Mouse (Mus musculus) forebrain, embryonic 12.5 days (tissue): ENCODE data around the gene Iqce. TPM values are rescaled to one million over a fixed set of nuclear protein-coding genes. Genes with fewer than 3 reads are reported as not detected.

ENCODE experiments used
- ATAC-seq: fragments of 200-750 bp; cut with Nextera tagmentation; 2 replicates; pipeline ENCODE4 v1.8.0; 2017; ENCODE audit warnings: moderate TSS enrichment; ENCODE audit not compliant: low FRiP score
- H3K27ac ChIP-seq: fragments of 300-500 bp; sonication (generic); 2 replicates; pipeline ENCODE4 v1.5.1; 2016; ENCODE audit warnings: mild to moderate bottlenecking
- H3K27me3 ChIP-seq: fragments of 300-500 bp; sonication (generic); 2 replicates; pipeline ENCODE4 v1.6.1; 2016; ENCODE audit warnings: mild to moderate bottlenecking
- H3K36me3 ChIP-seq: fragments of 300-500 bp; sonication (generic); replicated peaks from 2 replicates; pipeline ENCODE4 v1.6.1; 2016; ENCODE audit warnings: mild to moderate bottlenecking
- H3K4me1 ChIP-seq: fragments of 300-500 bp; sonication (generic); 2 replicates; pipeline ENCODE4 v1.6.1; 2016
- H3K4me2 ChIP-seq: fragments of 300-500 bp; sonication (generic); 2 replicates; pipeline ENCODE4 v1.6.1; 2016; ENCODE audit warnings: mild to moderate bottlenecking, moderate library complexity
- H3K4me3 ChIP-seq: fragments of 300-500 bp; sonication (generic); replicated peaks from 2 replicates; pipeline ENCODE4 v1.5.1; 2016; ENCODE audit warnings: mild to moderate bottlenecking
- H3K9ac ChIP-seq: fragments of 300-500 bp; sonication (generic); 2 replicates; pipeline ENCODE4 v1.6.1; 2016; ENCODE audit warnings: mild to moderate bottlenecking
- H3K9me3 ChIP-seq: fragments of 300-500 bp; sonication (generic); 2 replicates; pipeline ENCODE4 v1.6.1; 2016
- WGBS: fragments of 180-500 bp; shearing (Covaris S2); methylation state at CpG from one replicate; pipeline ENCODE4 v1.1.7; 2016; 5-methylcytosine and 5-hydroxymethylcytosine counted together
- polyA plus RNA-seq: library from polyadenylated mRNA; unstranded; fragments of >200 nt; fragmentation: Nextera tagmentation; extraction: Ambion mirVana; gene quantifications from 2 replicates; pipeline ENCODE4 v1.2.1, GENCODE M21; 2016

The Iqce gene
- polyA plus RNA-seq, 1 experiment from 2014 or later = 31.2 TPM

- Histone ChIP-seq H3K4me2 (no peak overlapping the region), H3K27ac (no peak overlapping the region), H3K36me3 (peaks cover 93% of the 10 kb centered on the region), H3K4me3 (no peak overlapping the region), H3K4me1 (peaks cover 74% of the 10 kb centered on the region), H3K9me3 (no peaks in the 10 kb centered on the region), H3K27me3 (no peaks in the 10 kb centered on the region), H3K9ac (no peak overlapping the region; the same call in 1 of the 2 replicates)
- no peak for ATAC-seq
- WGBS = 71% methylated on average over 3 of the region's 3 CpGs
These were observed 60.1 kb downstream of the Iqce start for GRCm38 (mm10) chr5:140642076-140642475.

DNA sequence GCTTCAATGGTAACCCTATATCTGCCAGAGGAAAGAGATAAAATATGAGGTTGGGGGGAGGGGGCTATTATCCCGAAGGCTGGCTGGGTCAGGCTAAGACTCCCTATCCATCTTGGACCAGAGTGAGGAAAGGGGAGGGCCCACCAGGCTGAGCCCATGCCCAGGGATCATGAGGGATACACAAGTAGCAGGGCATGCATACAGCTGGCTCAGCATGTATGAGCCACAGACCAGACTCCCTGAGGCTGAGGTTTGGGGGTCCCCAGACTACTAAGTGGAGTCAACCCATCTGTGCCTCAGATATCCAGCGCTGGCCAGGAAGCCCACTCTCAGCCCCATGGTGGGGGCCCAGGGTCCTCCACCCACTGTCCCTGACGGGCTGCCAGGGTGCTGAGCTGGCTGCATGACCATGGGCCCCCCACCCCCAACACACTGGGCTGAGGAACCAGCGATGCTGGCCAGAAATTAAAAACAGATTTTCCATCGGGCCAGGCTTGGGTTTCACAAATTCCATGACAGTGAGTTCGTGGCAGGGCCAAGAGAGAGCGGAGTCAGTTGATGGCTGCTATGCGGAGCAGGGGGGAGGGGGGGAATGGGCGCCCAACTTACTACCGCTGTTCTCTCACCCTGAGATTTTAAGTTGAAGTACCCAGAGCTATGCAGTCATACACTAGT lies 60.8 kb downstream of the Iqce start:
- H3K9me3 ChIP-seq = no peaks in the 10 kb centered on the region
- H3K4me2 ChIP-seq = no peak overlapping the region
- no peak overlapping the region for H3K4me3 ChIP-seq
- WGBS = 85% methylated on average over 10 of the region's 10 CpGs
- H3K27ac ChIP-seq = peak overlapping the region; percentile 53; the same call in 1 of the 2 replicates
- H3K36me3 ChIP-seq = peaks cover 97% of the 10 kb centered on the region
- peaks cover 70% of the 10 kb centered on the region for H3K4me1 ChIP-seq
- no peak overlapping the region; the same call in 1 of the 2 replicates for H3K9ac ChIP-seq
- H3K27me3 ChIP-seq = no peaks in the 10 kb centered on the region
- no peak for ATAC-seq

GRCm38 (mm10) chr5:140640812-140641211 lies 61.4 kb downstream of the Iqce start:
- no peak overlapping the region; the same call in 1 of the 2 replicates for H3K9ac ChIP-seq
- H3K4me2 ChIP-seq = no peak overlapping the region
- no peak for ATAC-seq
- 93% methylated on average over 2 of the region's 2 CpGs for WGBS
- no peaks in the 10 kb centered on the region for H3K27me3 ChIP-seq
- peaks cover 97% of the 10 kb centered on the region for H3K36me3 ChIP-seq
- no peak overlapping the region for H3K4me3 ChIP-seq
- H3K9me3 ChIP-seq = no peaks in the 10 kb centered on the region
- H3K4me1 ChIP-seq = peaks cover 64% of the 10 kb centered on the region
- H3K27ac ChIP-seq = peak overlapping the region; percentile 46; the same call in 1 of the 2 replicates

GRCm38 (mm10) chr5:140639871-140640270 lies 62.3 kb downstream of the Iqce start:
- Histone ChIP-seq H3K27ac (peak overlapping the region; percentile 31; the same call in 1 of the 2 replicates), H3K9ac (no peak overlapping the region), H3K4me2 (no peak overlapping the region), H3K27me3 (no peaks in the 10 kb centered on the region), H3K36me3 (peaks cover 98% of the 10 kb centered on the region), H3K9me3 (no peaks in the 10 kb centered on the region), H3K4me1 (peaks cover 55% of the 10 kb centered on the region), H3K4me3 (no peak overlapping the region)
- 92% methylated on average over 14 of the region's 14 CpGs for WGBS
- ATAC-seq = no peak

DNA sequence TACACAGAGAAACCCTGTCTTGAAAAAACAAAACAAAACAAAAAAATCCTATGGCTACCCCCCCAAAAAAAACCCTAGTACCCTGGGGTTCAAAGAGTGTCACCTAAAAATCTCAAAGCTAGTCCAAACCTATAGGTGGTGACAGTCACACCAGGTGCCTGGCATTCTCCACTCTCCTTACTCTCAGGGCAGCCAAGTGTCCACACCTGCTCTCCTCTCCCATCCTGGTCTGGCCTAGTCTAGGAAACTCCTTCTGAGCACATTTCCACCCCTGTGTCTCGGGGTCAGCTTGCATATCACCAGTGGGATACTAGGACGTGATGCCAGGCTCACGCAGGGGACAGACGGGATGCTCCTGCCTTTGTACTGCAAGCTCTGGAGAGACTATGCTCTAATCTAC lies 62.9 kb downstream of the Iqce start:
- ATAC-seq = no peak
- Histone ChIP-seq H3K9me3 (no peaks in the 10 kb centered on the region), H3K4me2 (no peak overlapping the region), H3K27me3 (no peaks in the 10 kb centered on the region), H3K9ac (no peak overlapping the region), H3K27ac (no peak overlapping the region), H3K4me1 (peaks cover 49% of the 10 kb centered on the region), H3K36me3 (peaks cover 98% of the 10 kb centered on the region), H3K4me3 (no peak overlapping the region)
- 96% methylated on average over 4 of the region's 4 CpGs for WGBS

DNA sequence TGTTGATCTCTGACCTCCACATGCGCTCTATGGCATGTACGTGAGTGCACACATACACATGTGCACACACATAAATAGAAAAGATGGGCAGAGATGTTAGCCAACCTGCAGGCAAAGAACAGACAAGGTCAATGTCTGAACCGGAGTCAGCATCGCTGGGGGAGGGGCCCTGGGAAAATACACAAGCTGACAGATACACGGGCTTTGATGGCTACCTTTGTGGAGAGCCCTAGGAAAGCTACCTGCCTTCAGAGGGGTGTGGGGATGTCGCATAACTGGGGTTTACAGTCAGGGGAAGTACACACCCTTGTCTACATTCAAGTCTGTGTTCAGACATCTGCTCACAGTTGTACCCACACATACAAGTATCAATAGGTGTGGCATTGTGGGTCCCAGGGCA lies 63.7 kb downstream of the Iqce start:
- no peak overlapping the region for H3K9ac ChIP-seq
- no peaks in the 10 kb centered on the region for H3K9me3 ChIP-seq
- no peak overlapping the region for H3K27ac ChIP-seq
- H3K27me3 ChIP-seq = no peaks in the 10 kb centered on the region
- no peak overlapping the region for H3K4me3 ChIP-seq
- ATAC-seq = no peak
- peaks cover 49% of the 10 kb centered on the region for H3K4me1 ChIP-seq
- WGBS = 91% methylated on average over 6 of the region's 6 CpGs
- H3K36me3 ChIP-seq = peaks cover 98% of the 10 kb centered on the region
- H3K4me2 ChIP-seq = no peak overlapping the region

GRCm38 (mm10) chr5:140637989-140638388 lies 64.2 kb downstream of the Iqce start:
- 96% methylated on average over 3 of the region's 3 CpGs for WGBS
- H3K9me3 ChIP-seq = no peaks in the 10 kb centered on the region
- H3K4me2 ChIP-seq = no peak overlapping the region
- H3K27me3 ChIP-seq = no peaks in the 10 kb centered on the region
- ATAC-seq = no peak
- H3K9ac ChIP-seq = no peak overlapping the region
- H3K27ac ChIP-seq = no peak overlapping the region
- peaks cover 98% of the 10 kb centered on the region for H3K36me3 ChIP-seq
- H3K4me1 ChIP-seq = peaks cover 46% of the 10 kb centered on the region
- no peak overlapping the region for H3K4me3 ChIP-seq

DNA sequence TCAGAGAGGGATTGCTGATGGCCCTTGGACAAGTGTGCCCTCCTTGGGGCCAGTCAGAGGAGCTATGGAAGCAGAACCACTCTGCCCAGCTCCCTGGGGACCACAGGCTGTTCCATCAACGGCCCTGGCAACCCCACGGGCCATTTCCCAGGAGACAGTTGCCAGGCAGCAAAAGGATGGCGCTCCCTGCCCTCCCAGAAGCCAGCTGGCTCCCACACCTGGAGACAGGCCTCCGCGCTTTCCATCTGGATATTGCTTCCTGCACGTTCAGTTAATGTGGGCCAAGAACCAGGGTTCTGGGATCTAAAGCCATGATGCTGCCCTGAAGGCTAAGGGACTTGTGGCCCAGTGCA lies 65.1 kb downstream of the Iqce start:
- H3K9ac ChIP-seq = no peak overlapping the region
- peaks cover 37% of the 10 kb centered on the region for H3K4me1 ChIP-seq
- H3K36me3 ChIP-seq = peaks cover 99% of the 10 kb centered on the region
- no peak overlapping the region for H3K4me2 ChIP-seq
- H3K27ac ChIP-seq = no peak overlapping the region
- no peaks in the 10 kb centered on the region for H3K27me3 ChIP-seq
- no peaks in the 10 kb centered on the region for H3K9me3 ChIP-seq
- WGBS = 77% methylated on average over 6 of the region's 6 CpGs
- H3K4me3 ChIP-seq = no peak overlapping the region
- ATAC-seq = no peak

GRCm38 (mm10) chr5:140636316-140637057 lies 65.7 kb downstream of the Iqce start:
- no peak overlapping the region for H3K4me2 ChIP-seq
- H3K9me3 ChIP-seq = no peaks in the 10 kb centered on the region
- no peaks in the 10 kb centered on the region for H3K27me3 ChIP-seq
- no peak for ATAC-seq
- H3K4me3 ChIP-seq = no peak overlapping the region
- H3K27ac ChIP-seq = no peak overlapping the region
- H3K36me3 ChIP-seq = peaks cover 100% of the 10 kb centered on the region
- no peak overlapping the region for H3K9ac ChIP-seq
- 91% methylated on average over 7 of the region's 7 CpGs for WGBS
- peaks cover 31% of the 10 kb centered on the region for H3K4me1 ChIP-seq

DNA sequence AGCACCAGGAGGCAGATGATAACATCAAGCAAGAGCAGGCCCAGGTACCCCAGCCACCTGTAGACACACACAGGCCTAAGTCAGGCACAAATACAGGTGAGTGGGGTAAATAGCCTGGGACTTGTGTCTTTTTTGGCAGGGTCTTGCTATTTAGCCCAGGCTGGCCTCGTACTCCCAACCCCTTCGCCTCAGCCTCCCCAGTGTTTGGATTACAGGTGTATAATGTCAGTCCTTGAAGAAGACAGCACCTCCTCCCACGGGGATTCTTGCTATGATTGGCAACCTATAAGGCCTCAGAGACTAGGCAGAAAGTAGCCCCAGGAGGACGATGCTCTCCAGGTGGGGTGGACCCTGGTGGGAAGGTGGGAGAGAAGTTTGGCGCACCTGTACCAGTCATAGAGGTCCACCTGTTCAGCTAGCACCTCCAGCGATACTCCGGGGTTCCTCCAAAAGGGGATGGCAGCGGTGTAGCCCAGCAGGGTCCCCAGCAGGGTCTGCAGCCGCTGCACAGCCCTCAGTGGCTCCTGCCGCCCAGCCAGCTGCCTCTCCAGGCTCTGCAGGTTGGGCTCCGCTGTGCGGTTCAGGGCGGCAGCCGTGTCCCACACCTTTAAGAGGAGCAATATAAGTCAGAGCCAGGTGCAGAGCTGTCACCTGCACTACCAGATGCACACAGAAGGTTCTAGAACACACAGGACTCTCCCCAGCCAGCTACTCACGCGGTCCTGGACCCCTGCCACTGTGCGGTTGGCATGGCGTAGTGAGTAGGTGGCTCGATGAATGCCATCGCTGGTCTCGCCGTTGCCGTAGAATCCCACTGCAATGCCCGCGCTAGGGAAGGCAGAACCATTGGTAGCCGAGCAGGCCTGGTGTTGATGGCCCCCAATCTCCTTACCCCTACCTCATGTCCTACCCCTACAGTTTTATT lies 67.1 kb downstream of the Iqce start:
- Histone ChIP-seq H3K9me3 (no peaks in the 10 kb centered on the region), H3K27me3 (no peaks in the 10 kb centered on the region), H3K36me3 (peaks cover 100% of the 10 kb centered on the region), H3K4me1 (peaks cover 20% of the 10 kb centered on the region), H3K4me2 (no peak overlapping the region), H3K27ac (no peak overlapping the region), H3K9ac (0 out of 2 replicates have a peak overlapping the region, but pooled peaks have one; percentile 29), H3K4me3 (no peak overlapping the region)
- 92% methylated on average over 26 of the region's 26 CpGs for WGBS
- ATAC-seq = no peak

- Histone ChIP-seq H3K4me1 (peaks cover 10% of the 10 kb centered on the region), H3K27me3 (no peaks in the 10 kb centered on the region), H3K4me3 (no peak overlapping the region), H3K36me3 (peaks cover 100% of the 10 kb centered on the region), H3K9me3 (0 out of 2 replicates have a peak, but pooled peaks cover 6% of the 10 kb centered on the region), H3K4me2 (no peak overlapping the region), H3K9ac (no peak overlapping the region), H3K27ac (no peak overlapping the region)
- no peak for ATAC-seq
- WGBS = 91% methylated on average over 7 of the region's 7 CpGs
These were observed 68.7 kb downstream of the Iqce start for GRCm38 (mm10) chr5:140633432-140633831.

DNA sequence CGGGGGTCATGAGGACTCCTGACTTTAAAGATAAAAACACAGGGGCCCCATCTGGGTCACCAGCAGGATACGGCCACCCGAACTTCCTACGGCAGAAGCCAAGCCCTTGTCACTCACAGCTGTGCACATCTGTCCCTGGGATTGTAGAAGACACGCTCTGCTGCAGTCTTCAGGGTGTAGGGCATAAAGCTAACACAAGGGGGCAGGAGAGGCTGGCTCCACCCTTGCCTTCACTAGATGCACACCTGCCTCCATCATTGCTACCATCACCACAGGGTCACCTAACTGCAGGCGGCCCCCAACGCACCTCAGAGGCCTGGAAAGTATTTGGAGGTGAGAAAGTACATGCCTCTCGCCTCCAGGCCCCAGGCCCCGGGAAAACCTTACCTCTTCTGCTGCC lies 73.2 kb downstream of the Iqce start:
- no peaks in the 10 kb centered on the region for H3K4me1 ChIP-seq
- WGBS = 93% methylated on average over 9 of the region's 9 CpGs
- peaks cover 13% of the 10 kb centered on the region; the same call in 1 of the 2 replicates for H3K9me3 ChIP-seq
- H3K4me2 ChIP-seq = no peak overlapping the region
- no peak overlapping the region for H3K27ac ChIP-seq
- no peak overlapping the region for H3K9ac ChIP-seq
- H3K27me3 ChIP-seq = no peaks in the 10 kb centered on the region
- H3K4me3 ChIP-seq = no peak overlapping the region
- ATAC-seq = no peak
- H3K36me3 ChIP-seq = peaks cover 99% of the 10 kb centered on the region
